Mouse (Mus musculus): ENCODE results near the gene Dip2b. TPM values are rescaled to one million over a fixed set of nuclear protein-coding genes. Genes with fewer than 3 reads are reported as not detected.
A peak's percentile ranks its signal among the peaks of the same experiment; 100 is the strongest.

Gene Dip2b
- polyA plus RNA-seq, 1 experiment = 5.4 TPM

DNA sequence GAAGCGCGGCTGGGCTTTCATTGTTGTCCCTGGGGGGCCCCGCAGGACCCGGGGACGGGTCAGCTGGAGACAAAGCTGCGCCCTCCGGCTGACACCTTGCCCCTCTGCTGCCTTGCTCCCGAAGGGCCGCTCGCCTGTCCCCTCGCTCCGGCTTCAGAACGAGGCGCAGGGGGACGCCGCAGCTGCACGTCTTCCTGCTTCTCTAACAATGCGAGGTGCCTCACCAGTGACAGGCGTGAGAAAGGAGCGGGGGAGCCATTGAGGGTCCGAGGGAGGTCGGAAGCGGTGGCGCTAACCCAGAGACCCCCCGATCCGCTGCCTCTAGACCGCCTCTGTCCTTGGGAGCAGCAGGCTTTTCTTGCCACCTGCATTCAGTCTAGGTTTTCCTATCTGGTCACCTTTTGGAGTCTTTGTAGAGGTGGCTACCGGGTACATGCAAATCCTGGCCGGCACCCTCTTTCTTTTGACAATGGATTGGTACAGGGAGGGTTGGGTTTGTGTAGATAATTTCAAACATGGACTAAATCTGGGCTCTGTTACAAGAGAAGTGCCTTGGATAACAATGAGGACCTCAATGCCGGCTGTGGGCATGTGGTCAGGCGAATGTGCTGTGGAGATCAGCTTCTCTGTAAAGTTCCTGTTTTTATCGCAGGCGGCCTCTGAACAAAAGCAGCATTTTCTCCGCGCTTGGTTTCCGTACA lies 687 bp downstream of the Dip2b start:
- H3K4me3 ChIP-seq (ENCODE audit: insufficient read depth, low read depth, low read length) = peak overlapping the region; percentile 81
- H3K36me3 ChIP-seq (ENCODE audit: control insufficient read depth, insufficient read depth, low read length) = no peaks in the 10 kb centered on the region
- H3K4me1 ChIP-seq (ENCODE audit: control insufficient read depth, insufficient read depth, low read length) = no peaks in the 10 kb centered on the region
- H3K27ac ChIP-seq (ENCODE audit: insufficient read depth, low read depth, low read length) = peak overlapping the region; percentile 81
- TF ChIP-seq POLR2A (IDR thresholded peaks at IDR 0.05; ENCODE audit: low read depth, low read length) = no peak
- no peak for TF ChIP-seq CTCF (conservative IDR thresholded peaks at IDR 0.05; ENCODE audit: insufficient read depth, insufficient read length, low read depth, low read length)
- under 1% methylated on average over 36 of the region's 36 CpGs for WGBS
- DNase-seq = peak; percentile 49
- H3K27me3 ChIP-seq (replicated peaks; ENCODE audit: control insufficient read depth, insufficient read depth, low read length) = no peaks in the 10 kb centered on the region

DNA sequence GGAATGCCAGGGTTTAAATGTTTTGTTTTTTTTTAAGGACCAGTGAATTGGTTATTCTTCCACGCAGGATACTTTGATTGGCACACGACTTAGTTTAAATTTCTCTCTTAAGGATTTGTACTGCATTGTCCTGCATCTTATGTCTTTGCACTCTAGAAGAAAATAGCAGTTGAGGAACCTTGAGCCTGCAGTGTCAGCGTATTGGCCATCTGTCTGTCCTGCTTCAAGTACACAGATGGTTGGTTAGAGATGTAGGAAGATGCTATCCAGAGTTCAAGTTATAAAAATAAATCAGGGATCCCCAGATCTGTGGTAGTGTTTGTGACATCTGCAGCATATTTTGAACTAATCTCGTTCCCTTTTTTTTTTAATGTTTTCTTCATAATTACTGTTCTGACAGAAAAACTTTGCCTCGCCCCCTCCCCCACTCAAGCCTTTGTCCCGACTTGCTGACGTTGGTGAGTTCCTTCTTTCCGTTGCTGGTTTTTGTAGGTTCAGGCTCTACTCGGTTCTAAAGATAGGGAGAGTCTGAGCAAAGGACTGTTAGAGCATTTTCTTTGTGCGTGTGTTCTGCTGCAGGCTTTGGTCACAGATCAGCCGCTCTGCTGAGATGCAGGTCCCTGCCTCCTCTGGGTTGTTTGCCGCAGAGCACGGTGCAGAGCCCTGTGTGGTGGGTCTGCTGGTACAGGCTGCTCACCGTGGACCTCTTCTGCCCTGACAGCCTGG lies 2.2 kb downstream of the Dip2b start:
- H3K4me3 ChIP-seq (ENCODE audit: insufficient read depth, low read depth, low read length) = no peak overlapping the region

DNA sequence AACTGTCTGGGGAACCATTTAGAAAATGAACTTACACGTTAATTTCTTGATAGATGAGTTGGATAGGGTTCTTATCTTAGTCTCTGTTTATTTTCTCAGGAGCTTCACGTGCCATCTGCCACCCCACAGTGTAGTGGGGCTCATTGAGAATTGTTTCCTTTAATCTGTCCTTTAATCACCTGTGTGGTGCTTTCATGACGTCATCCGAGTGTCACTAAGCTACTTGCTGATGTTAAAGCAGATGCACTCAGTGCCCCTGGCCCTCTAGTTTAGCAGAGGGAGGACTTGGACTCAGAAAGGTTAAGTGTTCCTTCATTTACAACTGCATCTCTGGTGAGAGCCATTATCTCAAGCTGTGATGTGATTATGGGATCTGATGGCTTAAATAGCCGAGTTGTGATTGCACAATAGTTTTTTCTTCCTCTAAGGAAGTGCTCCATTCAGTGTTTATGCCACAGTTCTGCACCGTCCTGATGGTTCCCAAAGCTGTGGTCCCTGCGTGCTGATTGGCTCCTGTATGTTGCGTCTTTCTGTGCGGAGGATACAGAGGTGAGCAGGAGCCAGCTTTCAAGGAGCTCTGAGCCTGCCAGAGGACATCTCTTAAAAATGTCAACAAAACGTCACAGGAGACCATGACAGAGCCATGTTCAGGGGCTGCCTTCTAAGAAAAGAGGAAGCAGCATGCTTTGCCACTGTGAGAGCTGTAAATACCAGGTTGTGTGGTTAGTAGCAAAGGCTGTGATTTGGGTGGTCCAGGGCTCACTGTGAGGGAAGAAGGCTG lies 3.0 kb downstream of the Dip2b start:
- no peak overlapping the region for H3K4me3 ChIP-seq (ENCODE audit: insufficient read depth, low read depth, low read length)
- TF ChIP-seq POLR2A (IDR thresholded peaks at IDR 0.05; ENCODE audit: low read depth, low read length) (no peak), CTCF (conservative IDR thresholded peaks at IDR 0.05; ENCODE audit: insufficient read depth, insufficient read length, low read depth, low read length) (no peak)
- no peaks in the 10 kb centered on the region for H3K36me3 ChIP-seq (ENCODE audit: control insufficient read depth, insufficient read depth, low read length)
- 63% methylated on average over 10 of the region's 10 CpGs for WGBS
- peaks cover 10% of the 10 kb centered on the region; the same call in 1 of the 2 replicates for H3K4me1 ChIP-seq (ENCODE audit: control insufficient read depth, insufficient read depth, low read length)
- H3K27me3 ChIP-seq (replicated peaks; ENCODE audit: control insufficient read depth, insufficient read depth, low read length) = no peaks in the 10 kb centered on the region
- no peak overlapping the region for H3K27ac ChIP-seq (ENCODE audit: insufficient read depth, low read depth, low read length)
- no peak for DNase-seq

More for the DNA sequence above, 2.2 kb downstream of the Dip2b start:
- Histone ChIP-seq H3K36me3 (ENCODE audit: control insufficient read depth, insufficient read depth, low read length) (no peaks in the 10 kb centered on the region), H3K27me3 (replicated peaks; ENCODE audit: control insufficient read depth, insufficient read depth, low read length) (no peaks in the 10 kb centered on the region), H3K4me1 (ENCODE audit: control insufficient read depth, insufficient read depth, low read length) (peaks cover 3% of the 10 kb centered on the region; the same call in 1 of the 2 replicates), H3K27ac (ENCODE audit: insufficient read depth, low read depth, low read length) (no peak overlapping the region)
- no peak for DNase-seq
- WGBS = 53% methylated on average over 14 of the region's 14 CpGs
- no peak for TF ChIP-seq CTCF (conservative IDR thresholded peaks at IDR 0.05; ENCODE audit: insufficient read depth, insufficient read length, low read depth, low read length)
- no peak for TF ChIP-seq POLR2A (IDR thresholded peaks at IDR 0.05; ENCODE audit: low read depth, low read length)

- H3K27ac ChIP-seq (ENCODE audit: insufficient read depth, low read depth, low read length) = no peak overlapping the region
Measured at GRCm38 (mm10) chr15:100042048-100042400, 3.6 kb downstream of the Dip2b start.

GRCm38 (mm10) chr15:100045576-100045975 lies 7.1 kb downstream of the Dip2b start:
- Histone ChIP-seq H3K36me3 (ENCODE audit: control insufficient read depth, insufficient read depth, low read length) (no peaks in the 10 kb centered on the region), H3K4me1 (ENCODE audit: control insufficient read depth, insufficient read depth, low read length) (peaks cover 15% of the 10 kb centered on the region; the same call in 1 of the 2 replicates), H3K4me3 (ENCODE audit: insufficient read depth, low read depth, low read length) (no peak overlapping the region), H3K27ac (ENCODE audit: insufficient read depth, low read depth, low read length) (no peak overlapping the region), H3K27me3 (replicated peaks; ENCODE audit: control insufficient read depth, insufficient read depth, low read length) (no peaks in the 10 kb centered on the region)
- WGBS = 43% methylated on average over 6 of the region's 6 CpGs
- no peak for DNase-seq
- TF ChIP-seq POLR2A (IDR thresholded peaks at IDR 0.05; ENCODE audit: low read depth, low read length) (no peak), CTCF (conservative IDR thresholded peaks at IDR 0.05; ENCODE audit: insufficient read depth, insufficient read length, low read depth, low read length) (no peak)

More at GRCm38 (mm10) chr15:100042048-100042400, 3.6 kb downstream of the Dip2b start:
- Histone ChIP-seq H3K4me3 (ENCODE audit: insufficient read depth, low read depth, low read length) (no peak overlapping the region), H3K4me1 (ENCODE audit: control insufficient read depth, insufficient read depth, low read length) (peaks cover 15% of the 10 kb centered on the region; the same call in 1 of the 2 replicates), H3K36me3 (ENCODE audit: control insufficient read depth, insufficient read depth, low read length) (no peaks in the 10 kb centered on the region), H3K27me3 (replicated peaks; ENCODE audit: control insufficient read depth, insufficient read depth, low read length) (no peaks in the 10 kb centered on the region)
- TF ChIP-seq POLR2A (IDR thresholded peaks at IDR 0.05; ENCODE audit: low read depth, low read length) = no peak
- no peak for TF ChIP-seq CTCF (conservative IDR thresholded peaks at IDR 0.05; ENCODE audit: insufficient read depth, insufficient read length, low read depth, low read length)
- DNase-seq = no peak
- WGBS = 80% methylated on average over 9 of the region's 9 CpGs

- Histone ChIP-seq H3K27ac (ENCODE audit: insufficient read depth, low read depth, low read length) (no peak overlapping the region), H3K4me1 (ENCODE audit: control insufficient read depth, insufficient read depth, low read length) (peaks cover 15% of the 10 kb centered on the region; the same call in 1 of the 2 replicates), H3K27me3 (replicated peaks; ENCODE audit: control insufficient read depth, insufficient read depth, low read length) (no peaks in the 10 kb centered on the region), H3K4me3 (ENCODE audit: insufficient read depth, low read depth, low read length) (no peak overlapping the region), H3K36me3 (ENCODE audit: control insufficient read depth, insufficient read depth, low read length) (no peaks in the 10 kb centered on the region)
- TF ChIP-seq POLR2A (IDR thresholded peaks at IDR 0.05; ENCODE audit: low read depth, low read length) = no peak
- no peak for TF ChIP-seq CTCF (conservative IDR thresholded peaks at IDR 0.05; ENCODE audit: insufficient read depth, insufficient read length, low read depth, low read length)
- WGBS = 78% methylated on average over 7 of the region's 7 CpGs
- DNase-seq = no peak
Measured at GRCm38 (mm10) chr15:100049496-100050087, 11.1 kb downstream of the Dip2b start.
